Mouse (Mus musculus) telencephalon, adult 2 months (tissue): ENCODE measurements around the gene Pradc1.
A peak's percentile ranks its signal among the peaks of the same experiment; 100 is the strongest.

ENCODE experiments used
- DNase-seq: peaks from one replicate; pipeline ENCODE4 v3.0.0-alpha.2; 2011; ENCODE audit warnings: low read depth, low spot score

Pradc1 gene

DNA sequence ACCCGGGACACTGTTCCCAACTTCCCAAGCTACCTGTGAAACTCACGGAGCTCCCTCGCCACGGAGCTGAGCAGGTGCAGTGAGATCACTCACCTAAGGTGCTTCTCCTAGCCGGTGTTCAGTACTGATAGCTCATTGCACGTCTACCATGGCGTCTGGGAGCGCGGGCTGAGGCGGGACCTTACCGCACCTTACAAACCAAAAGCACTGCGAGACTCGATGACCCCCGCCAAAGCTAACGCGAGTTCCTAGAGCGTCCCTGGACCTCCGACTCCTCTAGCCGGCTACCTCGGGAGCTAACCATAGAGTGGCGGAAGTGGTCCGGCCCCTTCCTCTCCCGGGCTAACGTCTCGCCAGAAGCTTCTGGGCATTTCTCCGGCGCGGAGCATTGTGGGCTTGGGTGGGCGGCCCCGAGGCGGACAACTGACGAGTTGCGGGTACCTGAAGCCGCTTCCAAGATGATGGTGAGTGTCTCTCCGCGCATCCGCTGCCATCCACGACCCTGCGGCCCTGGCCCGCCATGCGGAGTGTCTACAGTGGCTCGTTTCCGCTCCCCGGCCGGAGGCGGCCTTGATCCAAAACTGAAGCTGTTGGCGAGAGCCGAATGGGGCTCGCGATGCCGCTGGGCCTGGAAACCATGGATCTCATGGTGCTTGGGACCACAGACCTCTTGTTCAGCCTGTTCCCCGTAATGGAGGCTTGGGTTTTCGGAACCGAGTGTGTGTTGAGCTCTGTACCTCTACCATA, at the start of gene Pradc1:
Pradc1 (minus strand) TSS at position 307 of the 747 bp plus-strand sequence.
- peak; percentile 99 for DNase-seq

DNA sequence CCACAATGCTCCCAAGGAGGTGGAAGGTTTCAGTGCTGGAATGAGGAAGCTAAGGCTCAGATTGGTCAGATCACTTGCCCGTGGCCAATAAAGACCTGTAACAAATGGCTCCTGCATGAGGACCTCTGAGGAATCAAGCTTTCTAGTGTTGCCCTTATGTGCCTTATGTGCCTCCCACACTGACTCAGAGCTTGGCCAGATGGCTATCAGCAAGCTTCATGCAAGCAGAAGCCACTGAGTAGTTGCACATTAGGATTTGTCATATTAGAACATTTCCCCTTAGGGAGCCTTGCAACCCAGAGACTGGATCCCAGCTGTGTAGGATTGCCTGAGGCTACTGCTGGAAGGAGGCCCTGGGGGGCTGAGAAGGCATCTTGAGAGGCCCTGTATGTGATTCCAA, 48.6 kb upstream of the Pradc1 start:
- no peak for DNase-seq

DNA sequence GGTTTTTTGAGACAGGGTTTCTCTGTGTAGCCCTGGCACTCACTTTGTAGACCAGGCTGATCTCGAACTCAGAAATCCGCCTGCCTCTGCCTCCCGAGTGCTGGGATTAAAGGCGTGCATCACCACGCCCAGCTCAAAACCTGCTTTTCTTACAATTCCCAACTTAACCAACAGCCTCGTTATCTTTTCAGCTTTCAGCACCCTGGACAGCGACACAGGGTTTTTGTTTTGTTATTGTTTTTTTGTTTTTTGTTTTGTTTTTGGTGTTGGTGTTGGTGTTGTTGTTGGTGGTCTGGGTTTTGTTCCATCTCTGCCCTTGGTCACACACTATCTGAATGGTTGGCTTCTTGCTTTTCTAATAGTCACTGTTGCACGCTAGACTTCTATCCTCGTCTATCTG, 46.4 kb upstream of the Pradc1 start:
- no peak for DNase-seq

DNA sequence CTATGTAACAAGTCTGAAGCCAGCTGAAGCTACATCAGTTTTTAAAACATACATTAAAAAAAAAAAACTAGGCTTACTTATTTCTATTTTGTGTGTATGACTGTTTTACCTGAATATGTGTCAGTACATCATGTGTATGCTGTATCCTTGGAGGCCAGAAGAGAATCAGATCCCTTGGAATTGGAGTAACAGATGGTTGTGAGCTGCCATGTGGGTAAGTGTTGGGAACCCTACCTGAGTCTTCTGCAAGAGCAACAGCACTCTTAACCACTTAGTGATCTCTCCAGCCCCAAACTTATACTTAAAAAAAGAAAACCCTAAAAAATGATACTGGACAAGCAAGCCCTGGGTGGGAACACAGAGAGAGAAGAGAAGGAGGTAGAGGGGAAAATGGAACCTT, 45.2 kb upstream of the Pradc1 start:
- DNase-seq = no peak

DNA sequence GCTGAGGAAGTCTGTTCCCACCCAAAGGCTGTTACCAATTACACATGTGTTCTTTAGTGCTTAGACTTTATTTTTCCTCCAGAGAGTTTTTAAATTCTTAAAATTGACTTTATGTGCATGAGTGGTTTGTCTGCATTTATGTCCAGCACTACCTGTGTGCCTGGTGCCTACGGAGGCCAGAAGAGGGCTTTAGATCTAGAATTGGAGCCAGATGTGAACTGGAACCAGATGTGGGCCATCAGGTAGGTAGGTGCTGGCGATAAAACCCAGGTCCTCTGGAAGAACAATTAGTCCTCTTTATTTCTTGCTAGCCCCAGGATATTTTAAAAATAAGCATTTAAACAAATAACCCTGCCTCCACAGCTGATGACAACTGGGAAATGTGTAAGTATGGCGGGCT, 39.8 kb upstream of the Pradc1 start:
- no peak for DNase-seq

DNA sequence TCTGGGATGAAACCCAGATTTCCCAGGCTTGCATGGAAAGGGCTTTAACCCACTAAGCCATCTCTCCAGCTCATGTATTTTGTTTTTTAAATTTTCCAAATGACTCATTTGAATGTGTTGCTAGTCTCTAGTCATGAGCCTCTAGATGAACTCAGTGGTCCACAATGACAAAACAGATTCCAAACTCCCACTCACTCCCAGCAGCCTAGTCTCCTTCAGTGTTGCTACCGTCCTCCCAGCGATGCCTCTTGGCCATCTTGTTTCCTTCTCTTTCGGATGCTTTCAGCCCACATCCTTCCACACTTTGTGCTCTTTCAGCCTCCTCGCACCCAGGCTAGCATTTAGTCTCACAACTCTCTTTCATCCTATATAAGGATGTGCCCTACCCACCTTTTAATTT, 38.5 kb upstream of the Pradc1 start:
- no peak for DNase-seq

DNA sequence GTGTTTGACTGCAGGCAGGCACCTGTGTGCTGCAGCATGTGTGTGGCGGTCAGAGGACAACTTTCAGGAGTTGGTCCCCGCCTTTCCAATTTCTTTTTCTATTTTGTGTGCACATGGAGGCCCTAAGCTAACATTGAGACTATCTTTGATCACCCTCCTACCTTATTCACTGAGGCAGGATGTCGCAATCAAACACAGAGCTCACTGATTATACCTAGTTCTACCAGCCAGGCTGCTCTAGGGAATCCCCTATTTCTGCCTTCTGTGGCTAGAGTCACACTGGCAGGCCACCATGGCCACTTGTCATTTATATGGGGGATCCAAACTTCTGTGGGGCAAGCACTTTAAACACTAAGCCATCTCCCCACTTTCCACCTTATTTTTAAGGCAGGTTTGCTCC, 37.9 kb upstream of the Pradc1 start:
- DNase-seq = no peak

DNA sequence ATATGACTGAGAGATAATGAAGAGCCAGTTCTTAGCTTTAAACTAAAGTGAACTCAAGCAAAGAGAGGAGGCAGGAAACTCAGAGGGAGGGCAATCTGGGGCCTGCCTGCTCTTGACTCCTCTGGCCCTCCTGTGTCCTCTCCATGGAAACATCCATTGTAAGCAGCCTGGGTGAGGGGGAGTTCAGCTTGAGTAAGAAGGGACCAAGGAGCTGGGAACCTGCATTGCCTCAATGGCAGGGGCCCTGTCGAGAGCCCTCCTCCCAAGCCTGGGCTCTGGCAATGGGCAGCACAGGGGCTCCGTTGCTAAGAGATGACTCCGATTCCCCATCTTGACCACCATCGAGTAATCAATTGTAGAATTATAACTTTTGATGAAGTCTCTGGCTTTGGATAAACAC, 36.7 kb upstream of the Pradc1 start:
- DNase-seq = no peak

DNA sequence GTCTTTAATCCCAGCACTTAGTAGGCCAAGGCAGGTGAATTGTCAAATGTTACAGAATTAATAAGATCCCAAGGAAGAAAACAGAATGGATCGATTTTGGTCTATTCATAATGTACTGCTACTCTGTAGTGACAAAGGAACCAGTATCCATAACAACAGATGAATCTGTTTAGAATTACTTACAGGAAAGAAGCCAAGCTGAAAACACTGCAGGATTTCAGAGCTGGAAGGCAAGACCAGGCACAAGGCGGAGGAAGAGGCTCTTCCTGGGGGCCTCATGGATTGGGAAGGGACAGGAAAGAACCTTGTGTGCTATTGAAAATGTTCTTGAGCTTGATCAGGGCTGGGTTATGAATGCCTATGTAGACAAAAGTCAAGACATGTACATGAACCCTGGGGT, 34.0 kb upstream of the Pradc1 start:
- no peak for DNase-seq

DNA sequence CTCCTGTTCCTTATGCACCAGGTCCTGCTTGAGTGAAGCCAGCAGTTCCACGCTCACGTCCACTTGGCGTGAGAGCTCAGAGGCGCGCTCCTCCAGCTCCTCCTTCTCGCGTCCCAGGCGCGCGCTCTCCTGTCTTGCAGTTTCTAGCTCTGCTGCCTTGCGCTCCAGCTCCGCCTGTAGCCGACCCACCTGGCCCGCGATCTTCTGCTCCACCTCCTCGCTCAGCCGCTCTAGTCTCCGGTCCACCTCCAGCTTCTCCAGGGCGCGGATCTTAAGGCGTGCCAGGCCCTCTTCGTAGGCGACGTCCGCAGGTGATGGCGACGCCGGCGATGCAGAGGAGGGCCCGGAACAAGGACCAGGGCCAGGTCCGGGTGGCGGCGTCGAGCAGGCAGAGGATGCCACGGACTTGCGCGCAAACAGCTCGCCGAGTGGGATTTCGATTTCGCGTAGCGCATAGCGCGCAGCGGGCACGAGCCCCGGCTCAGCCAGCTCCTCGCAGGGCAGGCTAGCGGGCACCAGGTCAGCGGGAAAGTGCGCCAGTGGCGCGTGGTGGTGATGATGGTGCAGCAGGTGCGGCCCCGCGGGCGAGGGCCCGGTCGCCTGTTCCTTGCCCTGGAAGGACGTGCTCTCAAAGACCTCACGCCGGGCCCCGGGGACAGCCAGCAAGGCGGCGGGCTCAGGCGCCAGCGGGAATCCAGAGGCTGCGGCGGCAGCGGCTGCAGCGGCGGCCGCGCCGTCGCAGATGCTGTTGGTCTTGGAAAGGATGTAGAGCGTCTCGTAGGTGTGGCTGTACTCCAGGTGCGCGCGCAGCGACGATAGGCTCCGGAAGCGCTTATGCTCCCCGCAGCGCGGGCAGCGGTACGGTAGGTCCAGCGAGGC, 32.3 kb upstream of the Pradc1 start:
- DNase-seq = no peak

DNA sequence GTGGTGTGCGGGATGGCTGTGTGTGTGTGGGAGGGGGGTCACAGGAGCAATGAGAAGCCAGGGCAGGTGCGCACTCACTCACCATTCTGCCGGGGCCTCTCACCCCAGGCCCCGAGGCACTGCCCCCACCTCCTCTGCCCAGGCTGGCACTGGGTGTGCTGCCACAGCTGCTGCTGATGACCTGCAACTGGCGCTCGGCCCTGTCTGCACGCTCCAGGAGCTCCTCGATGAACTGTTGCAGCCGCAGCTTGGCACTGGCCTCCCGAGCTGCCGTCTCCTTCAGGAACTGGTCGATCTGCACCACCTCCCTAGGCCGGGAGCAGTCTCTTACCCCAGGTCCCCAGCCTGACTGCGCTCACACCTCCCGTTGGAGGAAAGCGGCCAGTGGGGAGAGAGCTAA, 28.9 kb upstream of the Pradc1 start:
- DNase-seq = no peak

DNA sequence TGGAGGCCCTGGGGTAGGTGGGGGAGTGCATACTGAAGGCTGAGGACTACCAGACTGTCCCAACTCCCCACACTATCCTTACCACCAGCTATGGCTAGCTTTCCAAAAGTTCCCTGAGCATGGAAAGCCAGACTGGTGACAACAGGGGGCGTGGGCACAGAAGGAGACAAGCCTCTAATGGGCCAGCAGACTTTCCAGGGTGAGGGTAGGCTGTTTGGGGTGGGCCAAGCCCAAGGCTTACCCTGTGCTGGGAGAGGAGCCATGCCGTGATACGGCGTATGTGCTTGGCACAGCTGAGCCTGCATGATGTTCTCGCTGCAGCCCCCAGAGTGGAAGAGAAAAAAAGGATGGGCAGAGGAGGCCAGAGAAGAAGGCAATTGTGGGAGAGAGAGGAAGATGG, 28.2 kb upstream of the Pradc1 start:
- no peak for DNase-seq

DNA sequence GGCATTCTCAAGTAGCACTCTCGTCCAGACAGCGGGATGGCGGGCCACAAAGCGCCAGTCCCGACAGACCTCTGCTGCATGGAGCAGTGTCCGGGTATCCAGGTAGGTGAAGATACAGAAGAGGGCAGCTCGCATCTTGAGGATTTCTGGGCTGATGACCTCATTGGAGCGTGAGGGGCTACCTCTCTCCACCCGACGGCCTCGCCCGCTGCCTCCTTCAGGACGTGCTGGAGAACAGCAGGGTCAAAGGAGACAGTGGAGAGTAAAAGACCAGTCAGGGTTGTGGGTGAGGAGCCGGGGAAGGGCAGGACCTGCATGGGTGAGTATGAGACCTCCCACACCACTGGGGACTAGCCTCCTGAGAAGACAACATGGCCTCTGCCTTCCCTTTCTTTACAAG, 26.6 kb upstream of the Pradc1 start:
- DNase-seq = no peak

DNA sequence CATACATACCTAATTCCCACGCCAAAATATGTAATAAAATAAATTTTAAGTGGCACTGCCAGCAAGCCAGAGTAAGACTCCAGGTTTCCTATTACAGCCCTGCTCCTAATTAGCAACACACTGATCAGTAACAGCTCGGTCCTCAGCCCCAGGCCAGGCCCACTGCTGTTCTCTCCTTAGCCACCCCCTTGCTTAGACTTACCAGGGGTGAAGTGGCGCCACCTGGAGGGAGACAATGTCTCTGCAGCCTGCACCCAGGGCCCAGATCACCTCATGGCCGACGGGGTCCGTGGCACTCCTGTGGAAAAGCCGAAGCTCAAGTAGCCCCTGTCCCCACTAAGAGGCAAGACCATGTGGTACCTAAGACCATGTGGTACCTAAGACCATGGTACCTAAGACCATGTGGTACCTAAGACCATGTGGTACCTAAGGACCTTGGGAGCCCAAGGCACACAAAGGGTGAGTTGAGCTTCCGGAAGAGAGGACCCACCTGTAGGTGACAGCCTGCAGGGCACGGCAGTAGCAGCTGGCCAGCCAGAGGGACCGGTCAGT, 25.7 kb upstream of the Pradc1 start:
- DNase-seq = no peak

DNA sequence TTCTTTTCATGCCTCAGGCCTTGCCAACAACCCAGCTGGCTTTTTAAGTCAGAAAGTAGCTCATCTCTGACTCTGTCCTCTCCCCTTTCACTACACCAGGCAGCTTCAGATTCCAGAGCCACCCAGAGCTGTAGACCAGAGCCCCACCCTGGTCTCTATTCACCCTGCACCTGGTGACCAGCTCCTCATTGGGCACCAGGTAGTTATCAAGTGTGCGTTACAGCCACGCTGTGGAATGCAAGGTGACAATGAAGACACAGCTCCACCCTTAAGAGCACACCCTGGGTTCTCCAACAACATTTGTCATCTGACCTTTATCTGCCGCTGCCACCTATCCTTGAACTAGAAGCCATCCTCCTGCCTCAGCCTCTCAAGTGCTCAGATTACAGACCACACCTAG, 23.8 kb upstream of the Pradc1 start:
- DNase-seq = no peak

DNA sequence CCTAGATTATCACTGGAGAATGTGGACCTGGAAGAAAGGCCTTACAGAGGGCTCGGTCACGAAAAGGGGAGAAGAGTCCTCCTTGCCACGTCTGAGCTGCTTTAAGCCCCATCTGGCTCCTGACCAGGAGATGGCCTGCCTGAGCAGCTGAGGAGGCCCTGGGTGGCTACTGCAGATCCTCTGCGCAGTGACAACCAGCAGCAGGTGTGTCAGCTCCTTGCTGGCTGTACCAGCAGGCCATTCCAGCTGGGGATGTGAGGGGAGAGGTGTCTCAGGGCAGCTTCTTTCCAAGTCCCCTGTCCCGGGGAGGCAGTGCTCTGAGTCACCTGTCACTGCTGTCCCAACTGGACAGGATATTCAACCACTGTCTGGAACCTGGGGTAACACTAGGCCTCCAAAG, 20.8 kb upstream of the Pradc1 start:
- no peak for DNase-seq

DNA sequence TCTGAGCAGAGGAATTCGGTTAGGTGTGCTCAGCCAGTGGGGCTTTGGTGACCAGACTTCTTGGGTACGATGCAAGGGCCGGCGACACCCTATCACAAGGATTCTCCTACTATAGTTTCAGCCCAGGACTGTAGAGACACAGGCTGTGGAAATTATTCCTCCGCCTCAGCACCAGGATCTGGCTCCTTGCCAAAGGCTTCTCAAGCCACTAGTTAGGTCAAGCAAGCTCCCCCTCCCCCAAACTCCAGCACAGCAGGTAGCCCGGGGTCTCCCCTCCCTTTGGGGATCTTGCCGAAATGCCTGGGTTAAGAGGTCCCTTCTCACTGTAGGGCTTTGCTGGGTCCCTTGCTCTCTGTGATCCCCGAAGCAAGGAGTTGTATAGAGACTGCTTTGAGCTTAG, 20.2 kb upstream of the Pradc1 start:
- no peak for DNase-seq

DNA sequence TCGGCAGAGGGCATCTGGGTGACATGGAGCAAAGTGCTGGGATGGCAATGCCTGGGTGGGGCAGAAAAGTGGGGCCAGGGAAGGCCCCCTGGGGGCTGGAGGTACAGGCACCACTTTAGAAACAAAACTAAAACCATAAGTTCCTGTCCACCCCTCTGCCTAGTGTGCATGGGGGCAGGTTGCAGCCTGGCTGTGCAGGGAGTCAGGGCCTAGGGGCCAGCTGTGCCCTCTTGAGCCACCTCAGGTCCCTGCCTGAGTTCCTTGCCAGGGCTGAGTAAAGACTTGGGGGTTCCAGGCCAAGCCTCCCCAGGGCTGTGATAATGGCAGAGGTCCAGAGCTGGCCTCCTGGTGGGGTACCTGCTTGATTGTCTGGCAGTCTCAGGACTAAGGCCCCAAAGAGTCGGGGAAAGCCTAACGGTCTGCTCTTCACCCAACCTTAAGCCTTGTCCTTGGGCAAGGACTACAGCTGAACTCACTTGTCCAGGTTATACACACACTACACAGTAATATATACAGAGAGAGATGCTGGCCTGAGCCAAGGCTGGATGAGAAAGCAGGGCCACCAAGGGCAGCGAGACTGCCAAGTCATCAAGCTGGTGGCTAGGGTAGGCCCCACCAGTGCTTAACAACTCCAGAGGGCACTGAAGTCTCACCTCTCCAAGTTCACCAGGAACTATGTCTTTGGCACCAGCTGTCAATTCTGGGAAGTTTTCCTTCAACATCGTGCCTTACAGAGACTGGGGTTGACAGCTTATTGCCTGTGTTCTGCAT, 18.1 kb upstream of the Pradc1 start:
- no peak for DNase-seq

DNA sequence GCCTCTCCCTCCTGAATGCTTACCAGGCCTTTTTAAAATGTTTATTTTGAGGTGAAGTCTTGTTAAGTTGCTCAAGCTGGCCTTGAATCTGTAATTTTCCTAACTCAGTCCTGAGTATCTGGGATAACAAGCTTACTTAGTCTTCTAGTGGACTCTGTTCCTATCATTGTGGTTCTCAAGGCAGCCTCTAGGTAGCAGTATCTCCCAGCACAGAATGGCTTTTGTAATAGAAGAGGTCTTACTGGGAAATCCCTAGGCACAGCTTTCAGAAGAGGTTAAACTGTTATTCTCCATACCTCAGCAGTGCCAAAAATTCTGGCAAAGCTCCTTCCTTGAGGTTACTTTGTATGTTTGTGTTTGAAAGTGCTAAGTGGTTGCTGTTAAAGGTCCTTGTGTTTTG, 13.6 kb upstream of the Pradc1 start:
- DNase-seq = no peak

DNA sequence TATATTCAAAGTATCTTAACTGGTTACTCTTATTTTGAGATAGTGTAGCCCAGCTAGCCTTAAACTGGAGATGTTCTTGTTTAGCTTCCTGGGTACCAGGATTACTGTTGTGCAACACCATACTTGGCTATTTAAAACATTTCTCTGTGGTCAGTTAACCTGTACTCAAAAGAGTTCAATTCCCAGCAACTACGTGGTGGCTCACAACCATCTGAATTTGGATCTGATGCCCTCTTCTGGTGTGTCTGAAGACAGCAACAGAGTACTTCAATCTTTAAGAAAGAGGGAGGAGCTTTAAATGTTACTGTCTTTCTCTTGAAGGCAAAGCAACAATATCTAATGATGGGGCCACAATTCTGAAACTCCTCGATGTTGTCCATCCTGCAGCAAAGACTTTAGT, 7.9 kb upstream of the Pradc1 start:
- no peak for DNase-seq

DNA sequence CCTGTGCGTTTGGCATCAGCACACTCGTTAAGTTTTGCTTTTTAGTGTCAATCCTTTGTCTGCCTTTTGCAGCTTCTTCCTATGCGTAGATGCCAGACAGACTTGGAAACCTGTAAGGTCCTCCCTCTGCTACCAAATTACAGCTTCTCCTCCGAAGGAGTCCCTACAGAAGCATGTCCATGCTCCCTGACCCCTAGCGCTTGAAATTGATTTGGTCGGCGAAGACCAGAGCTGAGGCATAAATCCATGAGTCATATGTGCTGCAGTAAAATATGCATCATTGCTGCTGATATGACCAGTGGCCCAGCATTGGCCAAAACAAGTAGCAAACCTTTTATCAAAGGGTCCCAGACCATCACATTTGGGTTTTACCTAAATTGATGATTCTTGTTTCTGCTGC, 1.0 kb upstream of the Pradc1 start:
- no peak for DNase-seq

DNA sequence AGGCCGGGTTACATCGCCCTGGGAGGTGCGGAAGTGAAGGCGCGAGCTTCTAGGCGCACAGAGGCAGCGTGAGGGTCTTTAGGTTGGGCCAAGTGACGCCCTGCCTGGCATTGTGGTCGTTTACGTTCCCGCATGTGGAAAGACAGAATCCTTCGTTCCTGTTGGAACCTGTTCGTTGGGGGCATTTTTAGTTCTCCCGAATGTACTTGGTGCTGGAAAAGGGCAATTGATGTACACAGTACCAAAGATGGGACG, 568 bp upstream of the Pradc1 start:
- no peak for DNase-seq
